Mouse (Mus musculus) lung, embryonic 15.5 days (tissue): ENCODE data around the gene Ptgdr2. TPM values are rescaled to one million over a fixed set of nuclear protein-coding genes. Genes with fewer than 3 reads are reported as not detected.

ENCODE experiments used
- ATAC-seq: fragments of 200-750 bp; cut with Nextera tagmentation; 2 replicates; pipeline ENCODE4 v1.8.0; 2017; ENCODE audit warnings: moderate number of reproducible peaks, borderline replicate concordance; ENCODE audit not compliant: low FRiP score, low TSS enrichment; ENCODE audit errors: extremely low read depth
- H3K27ac ChIP-seq: fragments of 300-500 bp; sonication (generic); 2 replicates; pipeline ENCODE4 v1.5.1; 2015; ENCODE audit warnings: moderate library complexity, mild to moderate bottlenecking, inconsistent platforms
- H3K27me3 ChIP-seq: fragments of 300-500 bp; sonication (generic); 2 replicates; pipeline ENCODE4 v1.6.1; 2015; ENCODE audit warnings: inconsistent platforms
- H3K36me3 ChIP-seq: fragments of 300-500 bp; sonication (generic); 2 replicates; pipeline ENCODE4 v1.6.1; 2015; ENCODE audit warnings: inconsistent platforms
- H3K4me1 ChIP-seq: fragments of 300-500 bp; sonication (generic); 2 replicates; pipeline ENCODE4 v1.6.1; 2015; ENCODE audit warnings: inconsistent platforms
- H3K4me2 ChIP-seq: fragments of 300-500 bp; sonication (generic); 2 replicates; pipeline ENCODE4 v1.6.1; 2015; ENCODE audit warnings: inconsistent platforms, mild to moderate bottlenecking, moderate library complexity
- H3K4me3 ChIP-seq: fragments of 300-500 bp; sonication (generic); 2 replicates; pipeline ENCODE4 v1.5.1; 2015; ENCODE audit warnings: mild to moderate bottlenecking, inconsistent platforms
- H3K9ac ChIP-seq: fragments of 300-500 bp; sonication (generic); 2 replicates; pipeline ENCODE4 v1.6.1; 2015; ENCODE audit warnings: inconsistent platforms
- H3K9me3 ChIP-seq: fragments of 300-500 bp; sonication (generic); 2 replicates; pipeline ENCODE4 v1.6.1; 2016; ENCODE audit warnings: inconsistent platforms
- WGBS: fragments of 180-500 bp; shearing (Covaris S2); methylation state at CpG from one replicate; pipeline ENCODE4 v1.1.7; 2015; 5-methylcytosine and 5-hydroxymethylcytosine counted together
- polyA plus RNA-seq: library from polyadenylated mRNA; unstranded; fragments of >200 nt; fragmentation: Nextera tagmentation; extraction: Ambion mirVana; gene quantifications from 2 replicates; pipeline ENCODE4 v1.2.1, GENCODE M21; 2015

Gene Ptgdr2
- 0.09 and 0.11 TPM in 2 replicates for polyA plus RNA-seq

GRCm38 (mm10) chr19:10937110-10937563 is at the start of gene Ptgdr2:
TSS of gene Ptgdr2 (plus strand) at chr19:10937160.
- H3K4me3 ChIP-seq: no peak within 1 kb of the TSS
- H3K27me3 ChIP-seq: no peaks in the 10 kb centered on the region
- no peaks in the 10 kb centered on the region for H3K9me3 ChIP-seq
- no peak within 1 kb of the TSS for H3K27ac ChIP-seq
- no peak within 1 kb of the TSS for H3K9ac ChIP-seq
- 30% methylated on average over 5 of the region's 5 CpGs for WGBS
- no peak within 1 kb of the TSS for H3K4me2 ChIP-seq
- no peak for ATAC-seq
- H3K36me3 ChIP-seq: no peaks in the 10 kb centered on the region
- peaks cover 12% of the 10 kb centered on the region for H3K4me1 ChIP-seq

DNA sequence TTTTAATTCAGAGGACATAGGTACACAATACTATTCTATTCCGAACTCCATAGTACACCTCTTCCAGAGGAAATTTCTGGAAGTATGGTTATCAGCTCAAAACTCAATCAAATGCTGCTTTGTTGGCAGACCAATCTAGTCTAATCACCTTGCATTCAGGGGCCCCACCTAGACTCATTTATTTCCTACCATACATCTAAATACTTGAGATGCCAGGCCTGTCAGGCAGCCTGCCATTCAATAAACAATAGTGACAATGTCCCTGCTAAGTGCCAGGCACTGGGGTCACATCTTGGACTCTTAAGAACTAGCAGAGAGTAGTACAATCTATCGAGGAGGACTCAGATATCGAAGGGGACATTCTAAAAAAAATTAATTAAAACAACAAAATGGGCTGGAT is 44.8 kb upstream of the Ptgdr2 start:
- no peaks in the 10 kb centered on the region for H3K27me3 ChIP-seq
- WGBS: 82% methylated on average over 3 of the region's 3 CpGs
- H3K36me3 ChIP-seq: peaks cover 1% of the 10 kb centered on the region; the same call in 1 of the 2 replicates
- no peak overlapping the region for H3K9ac ChIP-seq
- H3K4me2 ChIP-seq: no peak overlapping the region
- H3K9me3 ChIP-seq: no peaks in the 10 kb centered on the region
- H3K27ac ChIP-seq: no peak overlapping the region
- no peak for ATAC-seq
- H3K4me1 ChIP-seq: peaks cover 18% of the 10 kb centered on the region
- H3K4me3 ChIP-seq: no peak overlapping the region

DNA sequence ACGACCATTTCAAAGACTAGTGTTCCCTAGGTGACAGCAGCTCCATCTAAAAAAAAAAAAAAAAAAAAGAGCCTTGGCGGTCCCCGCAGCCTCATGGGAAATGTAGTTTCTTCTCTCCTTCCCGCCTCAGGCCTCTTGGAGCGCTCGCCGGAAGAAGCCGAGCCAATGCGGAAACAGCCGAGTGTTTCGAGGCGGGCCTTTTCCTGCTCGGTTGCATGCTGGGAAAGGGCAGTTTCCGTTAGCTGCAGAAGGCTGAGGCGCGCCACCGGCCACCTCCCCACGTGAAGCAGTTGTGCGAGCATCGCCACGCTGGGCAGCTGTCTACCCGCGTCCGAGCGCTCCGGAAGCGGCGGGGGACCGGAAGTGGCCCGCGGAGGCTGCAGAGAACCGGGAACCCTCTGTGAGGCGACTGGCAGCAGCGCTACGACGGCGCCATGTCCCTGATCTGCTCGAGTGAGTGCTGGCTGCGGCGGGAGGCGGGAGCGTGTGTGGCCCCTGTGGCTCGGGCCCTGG is 41.9 kb upstream of the Ptgdr2 start, which contains the start of gene Prpf19:
Prpf19 (plus strand) TSS at position 216 of the 513 bp plus-strand sequence.
- Histone ChIP-seq H3K27me3 (no peaks in the 10 kb centered on the region), H3K9ac (peak within 1 kb of the TSS; percentile 94), H3K4me2 (peak within 1 kb of the TSS; percentile 84), H3K36me3 (peaks cover 30% of the 10 kb centered on the region), H3K4me1 (peaks cover 19% of the 10 kb centered on the region), H3K4me3 (peak within 1 kb of the TSS; percentile 99), H3K27ac (peak within 1 kb of the TSS; percentile 94), H3K9me3 (no peaks in the 10 kb centered on the region)
- ATAC-seq: peak; percentile 96
- under 1% methylated on average over 43 of the region's 43 CpGs for WGBS

GRCm38 (mm10) chr19:10895708-10896107 is 41.3 kb upstream of the Ptgdr2 start:
- Histone ChIP-seq H3K4me1 (peaks cover 19% of the 10 kb centered on the region), H3K9me3 (no peaks in the 10 kb centered on the region), H3K9ac (peak overlapping the region; percentile 94), H3K4me2 (peak overlapping the region; percentile 84), H3K27me3 (no peaks in the 10 kb centered on the region), H3K27ac (peak overlapping the region; percentile 94), H3K4me3 (peak overlapping the region; percentile 99), H3K36me3 (peaks cover 36% of the 10 kb centered on the region)
- under 1% methylated on average over 16 of the region's 16 CpGs for WGBS
- ATAC-seq: no peak

- Histone ChIP-seq H3K36me3 (peaks cover 46% of the 10 kb centered on the region), H3K9me3 (no peaks in the 10 kb centered on the region), H3K9ac (peak overlapping the region; percentile 94; the same call in 1 of the 2 replicates), H3K4me1 (peaks cover 19% of the 10 kb centered on the region), H3K4me3 (peak overlapping the region; percentile 99), H3K27ac (no peak overlapping the region), H3K27me3 (no peaks in the 10 kb centered on the region), H3K4me2 (peak overlapping the region; percentile 84)
- no peak for ATAC-seq
- WGBS: 59% methylated on average over 7 of the region's 7 CpGs
These were observed 40.1 kb upstream of the Ptgdr2 start for GRCm38 (mm10) chr19:10896849-10897248.

GRCm38 (mm10) chr19:10897491-10897890 is 39.5 kb upstream of the Ptgdr2 start:
- Histone ChIP-seq H3K9ac (no peak overlapping the region), H3K27ac (no peak overlapping the region), H3K4me1 (peaks cover 19% of the 10 kb centered on the region), H3K4me2 (no peak overlapping the region), H3K4me3 (no peak overlapping the region), H3K36me3 (peaks cover 53% of the 10 kb centered on the region), H3K27me3 (no peaks in the 10 kb centered on the region), H3K9me3 (no peaks in the 10 kb centered on the region)
- 78% methylated on average over 8 of the region's 8 CpGs for WGBS
- ATAC-seq: no peak

DNA sequence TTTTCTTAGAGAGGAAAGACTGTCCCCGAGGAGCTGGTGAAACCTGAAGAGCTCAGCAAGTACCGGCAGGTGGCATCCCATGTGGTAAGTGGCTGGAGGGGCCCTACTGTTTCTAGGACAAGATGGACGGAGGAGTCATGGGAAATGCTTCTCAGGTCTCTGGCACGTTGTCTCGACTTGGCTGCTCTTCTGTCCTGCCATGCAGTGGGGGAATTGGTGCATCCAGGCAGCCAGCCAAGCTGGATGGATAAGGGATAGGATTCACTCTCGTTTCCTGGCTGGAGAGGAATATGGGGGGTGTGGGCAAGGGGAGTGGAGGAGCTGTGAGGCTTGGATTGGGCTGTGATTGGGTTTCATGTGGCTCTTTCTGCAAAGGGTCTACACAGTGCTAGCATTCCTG is 36.6 kb upstream of the Ptgdr2 start:
- Histone ChIP-seq H3K9me3 (no peaks in the 10 kb centered on the region), H3K36me3 (peaks cover 77% of the 10 kb centered on the region), H3K4me3 (no peak overlapping the region), H3K27ac (no peak overlapping the region), H3K27me3 (no peaks in the 10 kb centered on the region), H3K4me2 (no peak overlapping the region), H3K9ac (no peak overlapping the region), H3K4me1 (peaks cover 26% of the 10 kb centered on the region)
- 64% methylated on average over 6 of the region's 6 CpGs for WGBS
- ATAC-seq: no peak

- peaks cover 85% of the 10 kb centered on the region for H3K36me3 ChIP-seq
- no peak overlapping the region for H3K4me2 ChIP-seq
- no peak for ATAC-seq
- H3K9ac ChIP-seq: no peak overlapping the region
- H3K4me1 ChIP-seq: peaks cover 32% of the 10 kb centered on the region
- H3K9me3 ChIP-seq: no peaks in the 10 kb centered on the region
- no peak overlapping the region for H3K4me3 ChIP-seq
- no peaks in the 10 kb centered on the region for H3K27me3 ChIP-seq
- WGBS: 87% methylated on average over 5 of the region's 5 CpGs
- no peak overlapping the region for H3K27ac ChIP-seq
These were observed 35.9 kb upstream of the Ptgdr2 start for GRCm38 (mm10) chr19:10901046-10901445.

DNA sequence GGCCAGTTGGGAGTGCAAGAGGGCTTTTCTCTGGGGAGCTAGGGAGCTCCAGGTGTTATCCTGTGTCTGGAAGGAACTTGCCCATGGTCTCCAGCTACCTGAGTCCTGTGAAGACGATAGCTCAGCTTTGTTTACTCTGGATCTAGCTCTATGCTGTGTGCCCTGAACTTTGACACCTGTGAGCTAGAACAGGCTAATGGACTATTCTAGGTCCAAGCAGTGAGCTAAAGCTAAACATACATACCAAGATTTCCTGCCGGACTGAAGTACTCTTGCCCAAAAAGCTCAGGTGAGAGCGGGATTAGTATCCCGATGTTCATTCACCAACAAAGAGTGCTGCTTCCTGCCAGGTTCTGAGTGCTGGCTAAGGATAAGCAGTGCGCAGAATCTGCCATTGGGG is 32.4 kb upstream of the Ptgdr2 start:
- 74% methylated on average over 5 of the region's 5 CpGs for WGBS
- H3K4me1 ChIP-seq: peaks cover 37% of the 10 kb centered on the region
- H3K27me3 ChIP-seq: no peaks in the 10 kb centered on the region
- H3K27ac ChIP-seq: peak overlapping the region; percentile 90
- no peak overlapping the region for H3K4me3 ChIP-seq
- peaks cover 74% of the 10 kb centered on the region for H3K36me3 ChIP-seq
- ATAC-seq: no peak
- H3K9ac ChIP-seq: no peak overlapping the region
- H3K4me2 ChIP-seq: no peak overlapping the region
- H3K9me3 ChIP-seq: no peaks in the 10 kb centered on the region

GRCm38 (mm10) chr19:10904927-10905727 is 31.8 kb upstream of the Ptgdr2 start:
- H3K27ac ChIP-seq: peak overlapping the region; percentile 90
- no peaks in the 10 kb centered on the region for H3K9me3 ChIP-seq
- H3K4me3 ChIP-seq: no peak overlapping the region
- no peaks in the 10 kb centered on the region for H3K27me3 ChIP-seq
- peaks cover 68% of the 10 kb centered on the region for H3K36me3 ChIP-seq
- H3K9ac ChIP-seq: 0 out of 2 replicates have a peak overlapping the region, but pooled peaks have one; percentile 7
- ATAC-seq: peak; percentile 87
- peaks cover 40% of the 10 kb centered on the region for H3K4me1 ChIP-seq
- WGBS: 32% methylated on average over 7 of the region's 7 CpGs
- peak overlapping the region; percentile 21 for H3K4me2 ChIP-seq

DNA sequence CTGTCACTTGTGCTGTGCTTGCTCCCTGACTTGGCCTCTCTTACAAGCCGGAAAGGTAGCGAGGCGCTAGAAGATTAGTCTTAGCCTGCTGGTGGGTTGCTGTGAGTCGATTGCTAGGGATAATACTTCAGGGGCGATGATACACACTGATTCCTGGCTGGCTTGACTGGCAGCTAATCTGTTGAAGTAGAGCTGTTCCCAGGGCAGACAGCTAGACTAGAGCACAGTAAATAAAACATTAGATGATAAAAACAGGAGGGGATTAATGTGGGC is 31.3 kb upstream of the Ptgdr2 start:
- Histone ChIP-seq H3K27me3 (no peaks in the 10 kb centered on the region), H3K27ac (peak overlapping the region; percentile 90), H3K4me1 (peaks cover 40% of the 10 kb centered on the region), H3K4me2 (peak overlapping the region; percentile 21), H3K9me3 (no peaks in the 10 kb centered on the region), H3K36me3 (peaks cover 63% of the 10 kb centered on the region), H3K9ac (0 out of 2 replicates have a peak overlapping the region, but pooled peaks have one; percentile 7), H3K4me3 (no peak overlapping the region)
- no peak for ATAC-seq
- 54% methylated on average over 5 of the region's 5 CpGs for WGBS

GRCm38 (mm10) chr19:10907891-10908290 is 29.1 kb upstream of the Ptgdr2 start:
- peaks cover 41% of the 10 kb centered on the region for H3K36me3 ChIP-seq
- WGBS: 55% methylated on average over 3 of the region's 3 CpGs
- H3K4me1 ChIP-seq: peaks cover 40% of the 10 kb centered on the region
- H3K4me3 ChIP-seq: no peak overlapping the region
- no peaks in the 10 kb centered on the region for H3K9me3 ChIP-seq
- H3K27me3 ChIP-seq: no peaks in the 10 kb centered on the region
- no peak overlapping the region for H3K4me2 ChIP-seq
- H3K27ac ChIP-seq: peak overlapping the region; percentile 88; the same call in 1 of the 2 replicates
- no peak for ATAC-seq
- H3K9ac ChIP-seq: no peak overlapping the region
